Mouse (Mus musculus): ENCODE results near the gene Olfr798. TPM values are rescaled to one million over a fixed set of nuclear protein-coding genes. Genes with fewer than 3 reads are reported as not detected.

Olfr798 gene
- polyA plus RNA-seq (2014; fragmentation: Nextera tagmentation; extraction: Ambion mirVana) = not detected in 2 replicates

GRCm38 (mm10) chr10:129627834-129628233 is at the start of gene Olfr798:
Gene Olfr798, minus strand, starts transcription at chr10:129627934.
- H3K27me3 ChIP-seq (ENCODE audit: control insufficient read depth, insufficient read depth, low read length) = no peaks in the 10 kb centered on the region
- H3K27ac ChIP-seq (ENCODE audit: low read depth, low read length) = no peak within 1 kb of the TSS
- DNase-seq (ENCODE audit: low spot score) (no peak), ATAC-seq (ENCODE audit: low FRiP score) (no peak)
- no peaks in the 10 kb centered on the region for H3K36me3 ChIP-seq (ENCODE audit: control insufficient read depth, insufficient read depth, low read length)
- no peak within 1 kb of the TSS for H3K4me2 ChIP-seq (replicated peaks; ENCODE audit: low read depth, low read length)
- H3K9ac ChIP-seq (ENCODE audit: low read depth, low read length) = no peak within 1 kb of the TSS
- no peak within 1 kb of the TSS for H3K4me3 ChIP-seq (ENCODE audit: low read depth, low read length)
- 85% methylated on average over 1 of the region's 1 CpGs for WGBS
- H3K4me1 ChIP-seq (replicated peaks; ENCODE audit: control insufficient read depth, insufficient read depth, low read length) = no peaks in the 10 kb centered on the region
- no peaks in the 10 kb centered on the region for H3K9me3 ChIP-seq (ENCODE audit: control insufficient read depth, low read length)

DNA sequence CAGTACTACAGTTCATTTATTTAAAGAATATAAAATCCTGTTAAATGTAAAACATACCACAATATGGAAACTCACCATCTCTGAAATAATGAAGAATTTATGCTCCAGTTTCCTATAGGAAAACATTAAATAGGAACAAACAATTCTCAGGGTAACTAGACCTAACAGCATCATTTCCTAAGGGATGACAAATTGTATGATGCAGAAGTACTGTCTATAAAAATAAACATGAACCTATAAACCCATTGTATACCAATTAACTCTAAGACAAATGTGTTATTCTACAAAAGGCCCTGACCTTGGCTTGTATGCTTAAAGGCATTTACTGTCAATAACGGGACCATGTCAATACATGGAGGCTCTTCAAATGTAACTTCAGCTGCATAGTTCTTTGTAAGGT is 46.0 kb upstream of the Olfr798 start, which contains the start of gene Olfr801:
Gene Olfr801, minus strand, starts transcription at position 101 of the 400 bp plus-strand sequence.
- H3K4me3 ChIP-seq (ENCODE audit: low read depth, low read length) = no peak within 1 kb of the TSS
- H3K4me1 ChIP-seq (replicated peaks; ENCODE audit: control insufficient read depth, insufficient read depth, low read length) = no peaks in the 10 kb centered on the region
- no peak within 1 kb of the TSS for H3K27ac ChIP-seq (ENCODE audit: low read depth, low read length)
- ATAC-seq (ENCODE audit: low FRiP score) = no peak
- H3K9ac ChIP-seq (ENCODE audit: low read depth, low read length) = no peak within 1 kb of the TSS
- no peaks in the 10 kb centered on the region for H3K27me3 ChIP-seq (ENCODE audit: control insufficient read depth, insufficient read depth, low read length)
- no peak within 1 kb of the TSS for H3K4me2 ChIP-seq (replicated peaks; ENCODE audit: low read depth, low read length)
- no peaks in the 10 kb centered on the region for H3K36me3 ChIP-seq (ENCODE audit: control insufficient read depth, insufficient read depth, low read length)
- no peak for DNase-seq (ENCODE audit: low spot score)
- 84% methylated on average over 1 of the region's 1 CpGs for WGBS
- H3K9me3 ChIP-seq (ENCODE audit: control insufficient read depth, low read length) = no peaks in the 10 kb centered on the region

- H3K9me3 ChIP-seq (ENCODE audit: control insufficient read depth, low read length) = no peaks in the 10 kb centered on the region
- H3K36me3 ChIP-seq (ENCODE audit: control insufficient read depth, insufficient read depth, low read length) = no peaks in the 10 kb centered on the region
- H3K27ac ChIP-seq (ENCODE audit: low read depth, low read length) = no peak within 1 kb of the TSS
- DNase-seq (ENCODE audit: low spot score) (no peak), ATAC-seq (ENCODE audit: low FRiP score) (no peak)
- no peaks in the 10 kb centered on the region for H3K4me1 ChIP-seq (replicated peaks; ENCODE audit: control insufficient read depth, insufficient read depth, low read length)
- H3K27me3 ChIP-seq (ENCODE audit: control insufficient read depth, insufficient read depth, low read length) = no peaks in the 10 kb centered on the region
- H3K4me3 ChIP-seq (ENCODE audit: low read depth, low read length) = no peak within 1 kb of the TSS
- no peak within 1 kb of the TSS for H3K9ac ChIP-seq (ENCODE audit: low read depth, low read length)
- no peak within 1 kb of the TSS for H3K4me2 ChIP-seq (replicated peaks; ENCODE audit: low read depth, low read length)
Measured at GRCm38 (mm10) chr10:129657394-129657793, 29.7 kb upstream of the Olfr798 start, which contains the start of gene Olfr800. Gene Olfr800, plus strand, starts transcription at chr10:129657694.

DNA sequence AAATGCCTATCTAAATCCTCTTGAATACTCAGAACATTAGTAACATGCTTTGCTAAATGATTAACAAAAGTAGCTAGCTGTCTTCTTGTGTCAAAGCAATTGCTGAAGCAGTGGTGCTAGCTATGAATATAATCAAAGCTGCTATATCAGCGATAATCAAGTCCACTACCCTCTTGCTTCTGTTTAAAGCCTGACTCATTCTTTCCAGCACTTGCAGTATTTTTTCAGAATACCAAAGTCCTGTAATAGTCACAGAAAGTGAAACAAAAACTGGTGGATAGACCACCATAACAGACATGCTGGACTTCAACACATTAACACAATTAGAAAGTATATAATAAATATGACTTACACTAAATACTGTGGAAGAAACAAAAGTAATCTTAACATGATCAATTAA is 24.0 kb upstream of the Olfr798 start:
- H3K4me1 ChIP-seq (replicated peaks; ENCODE audit: control insufficient read depth, insufficient read depth, low read length) = no peaks in the 10 kb centered on the region
- no peak overlapping the region for H3K4me2 ChIP-seq (replicated peaks; ENCODE audit: low read depth, low read length)
- DNase-seq (ENCODE audit: low spot score) = no peak
- no peaks in the 10 kb centered on the region for H3K36me3 ChIP-seq (ENCODE audit: control insufficient read depth, insufficient read depth, low read length)
- H3K27ac ChIP-seq (ENCODE audit: low read depth, low read length) = no peak overlapping the region
- no peak overlapping the region for H3K4me3 ChIP-seq (ENCODE audit: low read depth, low read length)
- no peak overlapping the region for H3K9ac ChIP-seq (ENCODE audit: low read depth, low read length)
- ATAC-seq (ENCODE audit: low FRiP score) = no peak
- H3K9me3 ChIP-seq (ENCODE audit: control insufficient read depth, low read length) = no peaks in the 10 kb centered on the region
- H3K27me3 ChIP-seq (ENCODE audit: control insufficient read depth, insufficient read depth, low read length) = no peaks in the 10 kb centered on the region
- 85% methylated on average over 1 of the region's 1 CpGs for whole genome bisulfite sequencing

GRCm38 (mm10) chr10:129637184-129637583 is 9.4 kb upstream of the Olfr798 start, which contains the start of gene Olfr799:
Gene Olfr799, plus strand, starts transcription at chr10:129637484.
- ATAC-seq (ENCODE audit: low FRiP score) = no peak
- no peaks in the 10 kb centered on the region for H3K36me3 ChIP-seq (ENCODE audit: control insufficient read depth, insufficient read depth, low read length)
- no peaks in the 10 kb centered on the region for H3K27me3 ChIP-seq (ENCODE audit: control insufficient read depth, insufficient read depth, low read length)
- no peaks in the 10 kb centered on the region for H3K9me3 ChIP-seq (ENCODE audit: control insufficient read depth, low read length)
- no peak within 1 kb of the TSS for H3K4me2 ChIP-seq (replicated peaks; ENCODE audit: low read depth, low read length)
- no peak within 1 kb of the TSS for H3K9ac ChIP-seq (ENCODE audit: low read depth, low read length)
- DNase-seq (ENCODE audit: low spot score) = no peak
- no peaks in the 10 kb centered on the region for H3K4me1 ChIP-seq (replicated peaks; ENCODE audit: control insufficient read depth, insufficient read depth, low read length)
- no peak within 1 kb of the TSS for H3K4me3 ChIP-seq (ENCODE audit: low read depth, low read length)
- no peak within 1 kb of the TSS for H3K27ac ChIP-seq (ENCODE audit: low read depth, low read length)
- WGBS = 36% methylated on average over 1 of the region's 1 CpGs

DNA sequence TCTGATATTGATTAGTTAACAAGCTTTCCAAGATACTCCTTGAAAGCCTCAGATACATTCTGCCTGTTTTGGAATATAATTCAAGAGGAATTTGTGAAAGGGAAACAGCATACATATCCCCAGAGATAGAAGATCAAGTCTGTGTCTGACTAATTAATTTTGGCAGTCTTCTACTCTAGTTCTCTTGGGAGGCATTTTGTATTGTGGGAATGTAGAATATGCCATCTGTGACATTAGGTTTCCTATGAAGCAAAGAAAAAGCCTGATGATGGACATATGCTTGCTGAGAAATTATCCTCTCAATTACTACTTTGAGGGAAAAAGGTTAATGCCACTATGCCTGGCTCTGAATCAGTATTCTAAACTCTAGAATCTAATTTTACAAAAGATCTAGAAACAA is 4.5 kb downstream of the Olfr798 start:
- H3K27ac ChIP-seq (ENCODE audit: low read depth, low read length) = no peak overlapping the region
- ATAC-seq (ENCODE audit: low FRiP score) (no peak), DNase-seq (ENCODE audit: low spot score) (no peak)
- no peak overlapping the region for H3K4me2 ChIP-seq (replicated peaks; ENCODE audit: low read depth, low read length)
- no peaks in the 10 kb centered on the region for H3K27me3 ChIP-seq (ENCODE audit: control insufficient read depth, insufficient read depth, low read length)
- no peak overlapping the region for H3K9ac ChIP-seq (ENCODE audit: low read depth, low read length)
- H3K9me3 ChIP-seq (ENCODE audit: control insufficient read depth, low read length) = no peaks in the 10 kb centered on the region
- no peak overlapping the region for H3K4me3 ChIP-seq (ENCODE audit: low read depth, low read length)
- H3K4me1 ChIP-seq (replicated peaks; ENCODE audit: control insufficient read depth, insufficient read depth, low read length) = no peaks in the 10 kb centered on the region
- no peaks in the 10 kb centered on the region for H3K36me3 ChIP-seq (ENCODE audit: control insufficient read depth, insufficient read depth, low read length)

DNA sequence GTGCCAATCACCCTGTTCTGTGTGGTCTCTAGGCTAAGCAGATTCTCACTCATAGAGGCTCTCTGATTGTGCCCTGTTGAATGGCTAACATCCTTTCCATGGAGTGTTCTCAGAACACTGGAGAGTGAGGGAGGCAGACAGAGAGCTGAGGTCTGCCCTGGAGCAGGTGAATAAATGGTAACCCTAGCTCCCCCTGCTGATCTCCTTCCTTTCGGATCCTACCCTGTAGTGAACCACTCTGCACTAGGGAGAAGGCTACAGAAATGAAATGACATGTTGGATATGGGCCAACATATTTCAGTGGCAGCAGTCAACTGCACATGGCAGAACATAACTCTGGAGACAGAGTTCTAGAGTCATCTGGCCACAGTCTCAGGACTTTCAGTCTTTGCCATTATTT is 6.0 kb downstream of the Olfr798 start:
- no peaks in the 10 kb centered on the region for H3K27me3 ChIP-seq (ENCODE audit: control insufficient read depth, insufficient read depth, low read length)
- DNase-seq (ENCODE audit: low spot score) (no peak), ATAC-seq (ENCODE audit: low FRiP score) (peak; percentile 27; the same call in 1 of the 2 replicates)
- no peak overlapping the region for H3K4me3 ChIP-seq (ENCODE audit: low read depth, low read length)
- H3K4me1 ChIP-seq (replicated peaks; ENCODE audit: control insufficient read depth, insufficient read depth, low read length) = no peaks in the 10 kb centered on the region
- no peak overlapping the region for H3K4me2 ChIP-seq (replicated peaks; ENCODE audit: low read depth, low read length)
- H3K36me3 ChIP-seq (ENCODE audit: control insufficient read depth, insufficient read depth, low read length) = no peaks in the 10 kb centered on the region
- H3K27ac ChIP-seq (ENCODE audit: low read depth, low read length) = no peak overlapping the region
- H3K9ac ChIP-seq (ENCODE audit: low read depth, low read length) = no peak overlapping the region
- no peaks in the 10 kb centered on the region for H3K9me3 ChIP-seq (ENCODE audit: control insufficient read depth, low read length)
- 28% methylated on average over 1 of the region's 1 CpGs for WGBS

DNA sequence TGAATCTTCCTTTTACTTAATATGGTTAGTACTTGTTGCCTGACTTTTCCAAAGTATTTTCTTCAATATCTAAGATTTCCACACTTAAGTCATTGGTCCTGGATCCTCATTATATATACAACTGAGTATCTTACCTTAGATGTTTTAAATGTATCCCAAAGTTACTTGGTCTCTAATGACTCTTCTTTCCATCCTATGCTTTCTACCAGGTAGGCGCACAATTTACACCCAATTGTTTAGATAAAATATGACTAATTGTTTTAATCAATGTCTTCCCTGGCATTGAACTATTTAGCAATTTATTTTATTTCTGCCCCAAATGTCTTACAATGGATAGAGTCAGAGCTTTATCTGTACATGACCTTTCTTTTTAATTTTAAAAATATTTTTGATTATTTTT is 15.3 kb downstream of the Olfr798 start, which contains the start of gene Olfr796:
Gene Olfr796, minus strand, starts transcription at position 101 of the 400 bp plus-strand sequence.
- Histone ChIP-seq H3K36me3 (ENCODE audit: control insufficient read depth, insufficient read depth, low read length) (no peaks in the 10 kb centered on the region), H3K9me3 (ENCODE audit: control insufficient read depth, low read length) (no peaks in the 10 kb centered on the region), H3K27me3 (ENCODE audit: control insufficient read depth, insufficient read depth, low read length) (no peaks in the 10 kb centered on the region), H3K9ac (ENCODE audit: low read depth, low read length) (no peak within 1 kb of the TSS), H3K4me1 (replicated peaks; ENCODE audit: control insufficient read depth, insufficient read depth, low read length) (no peaks in the 10 kb centered on the region), H3K27ac (ENCODE audit: low read depth, low read length) (no peak within 1 kb of the TSS), H3K4me2 (replicated peaks; ENCODE audit: low read depth, low read length) (no peak within 1 kb of the TSS), H3K4me3 (ENCODE audit: low read depth, low read length) (no peak within 1 kb of the TSS)
- DNase-seq (ENCODE audit: low spot score) (no peak), ATAC-seq (ENCODE audit: low FRiP score) (no peak)
- WGBS = 96% methylated on average over 1 of the region's 1 CpGs

- H3K9me3 ChIP-seq (ENCODE audit: control insufficient read depth, low read length) = no peaks in the 10 kb centered on the region
- H3K4me3 ChIP-seq (ENCODE audit: low read depth, low read length) = no peak overlapping the region
- no peaks in the 10 kb centered on the region for H3K27me3 ChIP-seq (ENCODE audit: control insufficient read depth, insufficient read depth, low read length)
- 62% methylated on average over 1 of the region's 1 CpGs for WGBS
- no peak overlapping the region for H3K27ac ChIP-seq (ENCODE audit: low read depth, low read length)
- no peaks in the 10 kb centered on the region for H3K4me1 ChIP-seq (replicated peaks; ENCODE audit: control insufficient read depth, insufficient read depth, low read length)
- ATAC-seq (ENCODE audit: low FRiP score) (no peak), DNase-seq (ENCODE audit: low spot score) (peak; percentile 1)
- no peak overlapping the region for H3K4me2 ChIP-seq (replicated peaks; ENCODE audit: low read depth, low read length)
- no peak overlapping the region for H3K9ac ChIP-seq (ENCODE audit: low read depth, low read length)
- H3K36me3 ChIP-seq (ENCODE audit: control insufficient read depth, insufficient read depth, low read length) = no peaks in the 10 kb centered on the region
Measured at GRCm38 (mm10) chr10:129577066-129577465, 50.7 kb downstream of the Olfr798 start.

Measured in hindbrain, embryonic 11.5 days (tissue).